Mouse (Mus musculus) kidney, postnatal 0 days (tissue): ENCODE data around the gene Sf1. TPM values are rescaled to one million over a fixed set of nuclear protein-coding genes. Genes with fewer than 3 reads are reported as not detected.

Experiments used
- ATAC-seq: fragments of 200-750 bp; cut with Nextera tagmentation; replicated peaks from 2 replicates; pipeline ENCODE4 v1.8.0; 2017; ENCODE audit warnings: low read depth, moderate number of reproducible peaks, moderate TSS enrichment, moderate library complexity; ENCODE audit not compliant: low FRiP score
- DNase-seq: peaks from one replicate; pipeline ENCODE4 v3.0.0-alpha.2; 2016; ENCODE audit warnings: low spot score
- H3K27ac ChIP-seq: fragments of 300-500 bp; sonication (generic); 2 replicates; pipeline ENCODE4 v1.5.1; 2014; ENCODE audit warnings: mild to moderate bottlenecking
- H3K27me3 ChIP-seq: fragments of 300-500 bp; sonication (generic); 2 replicates; pipeline ENCODE4 v1.6.1; 2014; ENCODE audit warnings: low read length, mixed read lengths; ENCODE audit not compliant: insufficient read depth
- H3K36me3 ChIP-seq: fragments of 300-500 bp; sonication (generic); 2 replicates; pipeline ENCODE4 v1.6.1; 2014; ENCODE audit warnings: low read length, mixed read lengths; ENCODE audit not compliant: insufficient read depth
- H3K4me1 ChIP-seq: fragments of 300-500 bp; sonication (generic); replicated peaks from 2 replicates; pipeline ENCODE4 v1.6.1; 2014; ENCODE audit warnings: antibody characterized with exemption, low read length, mixed read lengths; ENCODE audit not compliant: insufficient read depth
- H3K4me2 ChIP-seq: fragments of 300-500 bp; sonication (generic); 2 replicates; pipeline ENCODE4 v1.6.1; 2014; ENCODE audit warnings: mild to moderate bottlenecking, low read length, moderate library complexity, mixed read lengths
- H3K4me3 ChIP-seq: fragments of 300-500 bp; sonication (generic); replicated peaks from 2 replicates; pipeline ENCODE4 v1.5.1; 2014; ENCODE audit warnings: low read depth, low read length
- H3K9ac ChIP-seq: fragments of 300-500 bp; sonication (generic); 2 replicates; pipeline ENCODE4 v1.6.1; 2014; ENCODE audit warnings: low read depth, low read length
- H3K9me3 ChIP-seq: fragments of 300-500 bp; sonication (generic); replicated peaks from 2 replicates; pipeline ENCODE4 v1.6.1; 2016; ENCODE audit warnings: low read length, inconsistent platforms, mixed read lengths
- CTCF ChIP-seq: IDR thresholded peaks from 2 replicates; pipeline ENCODE4 v1.5.1; 2016; ENCODE audit warnings: antibody characterized with exemption, low read depth, mild to moderate bottlenecking, moderate library complexity
- WGBS: fragments of 180-500 bp; shearing (Covaris S2); extraction: QIAGEN DNeasy Blood & Tissue Kit; methylation state at CpG from one replicate; pipeline ENCODE4 v1.1.7; 2014; 5-methylcytosine and 5-hydroxymethylcytosine counted together
- polyA plus RNA-seq: library from polyadenylated mRNA; unstranded; fragments of >200 nt; fragmentation: Nextera tagmentation; extraction: Ambion mirVana; gene quantifications from 2 replicates; pipeline ENCODE4 v1.2.1, GENCODE M21; 2015

The Sf1 gene
- polyA plus RNA-seq, 1 experiment from 2014 or later: 91.1 TPM

- peaks cover 11% of the 10 kb centered on the region; the same call in 1 of the 2 replicates for H3K36me3 ChIP-seq
- H3K4me2 ChIP-seq: peak overlapping the region; percentile 97
- H3K9ac ChIP-seq: 0 out of 2 replicates have a peak overlapping the region, but pooled peaks have one; percentile 29
- peaks cover 30% of the 10 kb centered on the region for H3K4me1 ChIP-seq
- WGBS: 43% methylated on average over 15 of the region's 15 CpGs
- H3K27ac ChIP-seq: peak overlapping the region; percentile 83
- peak; percentile 45 for DNase-seq
- no peaks in the 10 kb centered on the region for H3K27me3 ChIP-seq
- 0 out of 2 replicates have a peak overlapping the region, but pooled peaks have one; percentile 74 for H3K4me3 ChIP-seq
- peak; percentile 27; the same call in 1 of the 2 replicates for ATAC-seq
- TF ChIP-seq CTCF: peak; percentile 40; the same call in 1 of the 2 replicates
- H3K9me3 ChIP-seq: no peaks in the 10 kb centered on the region
These were observed 23.5 kb upstream of the Sf1 start for GRCm38 (mm10) chr19:6339890-6340504.

GRCm38 (mm10) chr19:6340524-6341452 lies 22.7 kb upstream of the Sf1 start, which contains the start of gene Map4k2:
Gene Map4k2, plus strand, starts transcription at chr19:6341135.
- H3K4me3 ChIP-seq: peak within 1 kb of the TSS; percentile 74
- no peaks in the 10 kb centered on the region for H3K27me3 ChIP-seq
- 3% methylated on average over 71 of the region's 72 CpGs for WGBS
- peaks cover 28% of the 10 kb centered on the region for H3K4me1 ChIP-seq
- DNase-seq (peak; percentile 89), ATAC-seq (peak; percentile 79)
- peaks cover 19% of the 10 kb centered on the region for H3K36me3 ChIP-seq
- peak within 1 kb of the TSS; percentile 81 for H3K9ac ChIP-seq
- no peaks in the 10 kb centered on the region for H3K9me3 ChIP-seq
- H3K4me2 ChIP-seq: peak within 1 kb of the TSS; percentile 97
- peak within 1 kb of the TSS; percentile 83 for H3K27ac ChIP-seq
- TF ChIP-seq CTCF: peak; percentile 43

- Histone ChIP-seq H3K27ac (peak overlapping the region; percentile 83), H3K27me3 (no peaks in the 10 kb centered on the region), H3K9ac (peak overlapping the region; percentile 81), H3K4me1 (peaks cover 20% of the 10 kb centered on the region), H3K36me3 (peaks cover 26% of the 10 kb centered on the region), H3K4me3 (peak overlapping the region; percentile 74), H3K4me2 (peak overlapping the region; percentile 97), H3K9me3 (no peaks in the 10 kb centered on the region)
- WGBS: 8% methylated on average over 23 of the region's 23 CpGs
- no peak for TF ChIP-seq CTCF
- DNase-seq (no peak), ATAC-seq (no peak)
These were observed 21.9 kb upstream of the Sf1 start for GRCm38 (mm10) chr19:6341453-6342077.

- ATAC-seq: no peak
- Histone ChIP-seq H3K4me2 (peak overlapping the region; percentile 97; the same call in 1 of the 2 replicates), H3K4me3 (0 out of 2 replicates have a peak overlapping the region, but pooled peaks have one; percentile 74), H3K27me3 (no peaks in the 10 kb centered on the region), H3K9me3 (no peaks in the 10 kb centered on the region), H3K27ac (no peak overlapping the region), H3K36me3 (peaks cover 28% of the 10 kb centered on the region), H3K4me1 (peaks cover 17% of the 10 kb centered on the region), H3K9ac (peak overlapping the region; percentile 81; the same call in 1 of the 2 replicates)
- no peak for TF ChIP-seq CTCF
- WGBS: 74% methylated on average over 5 of the region's 5 CpGs
- no peak for DNase-seq
These were observed 21.1 kb upstream of the Sf1 start for GRCm38 (mm10) chr19:6342276-6342933.

DNA sequence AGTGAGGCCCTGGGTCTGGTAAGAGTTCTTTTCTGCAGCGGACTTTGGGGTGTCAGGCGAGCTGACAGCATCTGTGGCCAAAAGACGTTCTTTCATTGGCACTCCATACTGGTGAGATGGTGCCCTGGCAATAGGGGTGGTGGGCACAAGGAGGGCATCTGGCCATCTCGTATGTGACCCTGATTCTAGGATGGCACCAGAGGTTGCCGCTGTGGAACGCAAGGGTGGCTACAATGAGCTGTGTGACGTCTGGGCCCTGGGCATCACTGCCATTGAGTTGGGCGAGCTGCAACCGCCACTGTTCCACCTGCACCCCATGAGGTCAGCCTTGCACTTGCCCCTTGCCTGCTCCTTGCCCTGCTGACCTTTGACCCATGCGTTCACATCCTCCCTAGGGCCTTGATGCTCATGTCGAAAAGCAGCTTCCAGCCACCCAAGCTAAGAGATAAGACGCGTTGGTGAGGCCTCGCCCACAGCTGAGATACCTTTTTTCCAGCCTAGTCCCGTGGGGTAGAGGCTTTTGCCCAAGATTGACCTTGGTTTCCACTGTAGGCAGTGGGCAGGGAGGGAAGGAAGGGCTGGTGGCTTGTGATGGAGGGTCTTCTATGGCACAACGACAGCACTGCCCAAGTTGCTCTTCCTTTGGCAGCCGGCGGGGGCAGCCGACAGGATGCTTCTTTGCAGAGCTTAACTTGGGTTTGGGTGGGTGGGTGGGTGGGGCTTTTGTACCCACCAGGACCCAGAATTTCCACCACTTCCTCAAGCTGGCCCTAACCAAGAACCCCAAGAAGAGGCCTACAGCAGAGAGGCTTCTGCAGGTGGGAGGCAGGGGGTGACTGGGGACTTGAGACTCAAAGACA lies 20.2 kb upstream of the Sf1 start:
- no peak for TF ChIP-seq CTCF
- DNase-seq (no peak), ATAC-seq (no peak)
- H3K36me3 ChIP-seq: peaks cover 28% of the 10 kb centered on the region
- H3K9ac ChIP-seq: no peak overlapping the region
- H3K27ac ChIP-seq: no peak overlapping the region
- no peak overlapping the region for H3K4me3 ChIP-seq
- peaks cover 17% of the 10 kb centered on the region for H3K4me1 ChIP-seq
- no peaks in the 10 kb centered on the region for H3K9me3 ChIP-seq
- no peaks in the 10 kb centered on the region for H3K27me3 ChIP-seq
- H3K4me2 ChIP-seq: no peak overlapping the region
- WGBS: 83% methylated on average over 19 of the region's 19 CpGs
